Mouse (Mus musculus) layer of hippocampus, postnatal 10 days (tissue): ENCODE measurements around the gene Pithd1. TPM values are rescaled to one million over a fixed set of nuclear protein-coding genes. Genes with fewer than 3 reads are reported as not detected.
"Not testable (repeated sequence)": the region's sequence is repeated elsewhere in the genome, so short reads cannot be mapped to it uniquely, and the experiment has no call there.

ENCODE experiments used
- DNase-seq, 2 experiments: peaks; one replicate each; pipeline ENCODE4 v3.0.0; 2021; ENCODE audit warnings: low spot score in 2 of 2
- total RNA-seq, 2 experiments: library from RNA; stranded (reverse); gene quantifications; 2 replicates each; pipeline ENCODE4 v1.2.3; 2021

Gene Pithd1
- total RNA-seq, 2 experiments from 2014 or later = 76.2 to 81.0 TPM

DNA sequence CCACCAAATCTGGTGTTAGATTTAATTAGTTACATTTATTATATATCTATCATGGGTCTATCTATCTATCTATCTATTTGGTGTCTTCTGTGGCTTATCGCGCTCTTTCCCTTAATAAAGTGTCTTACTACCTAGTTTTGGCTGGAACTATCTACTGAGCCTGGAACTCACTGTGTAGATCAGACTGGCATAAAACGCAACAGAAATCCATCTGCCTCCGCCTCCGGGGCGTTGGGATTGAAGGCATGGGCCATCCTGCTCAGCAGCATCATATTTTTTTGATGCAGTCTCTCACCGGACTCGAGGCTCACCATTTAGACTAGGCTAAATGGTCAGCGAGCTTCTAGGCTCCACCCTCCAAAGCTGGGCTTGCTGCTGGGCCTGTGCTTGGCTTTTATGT, 650 bp upstream of the Pithd1 start:
- no peak for DNase-seq

DNA sequence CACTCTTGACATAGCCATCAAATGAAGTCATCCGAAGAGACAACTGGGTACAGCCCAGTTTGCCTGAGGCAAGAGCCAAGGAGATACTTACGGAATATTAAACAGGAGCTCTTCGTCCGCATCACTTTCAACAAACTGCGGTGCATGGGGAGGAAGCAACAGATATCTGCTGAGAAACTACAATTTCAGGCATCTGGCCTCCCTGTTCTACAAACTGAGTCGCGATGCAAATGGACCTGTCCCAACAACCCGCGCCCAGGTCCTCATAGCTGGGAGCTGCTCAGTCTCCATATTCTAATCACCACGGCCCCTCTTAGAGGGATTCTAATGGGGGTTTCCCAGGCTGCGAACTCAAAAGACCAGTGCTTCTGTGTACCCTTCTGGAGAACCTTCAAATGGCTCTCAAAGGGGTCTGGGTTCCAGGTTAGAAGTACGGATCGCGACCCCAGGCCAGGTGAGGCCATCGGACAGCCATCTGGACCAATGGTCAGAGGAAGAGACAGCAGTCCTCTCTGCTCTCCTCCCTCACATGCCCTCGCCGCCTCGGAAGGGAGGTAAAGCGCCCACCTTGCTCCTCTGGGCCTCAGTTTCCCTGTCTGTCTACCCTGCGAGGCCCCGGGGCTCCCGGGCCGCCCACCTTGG, 642 bp downstream of the Pithd1 start:
- DNase-seq = no peak

DNA sequence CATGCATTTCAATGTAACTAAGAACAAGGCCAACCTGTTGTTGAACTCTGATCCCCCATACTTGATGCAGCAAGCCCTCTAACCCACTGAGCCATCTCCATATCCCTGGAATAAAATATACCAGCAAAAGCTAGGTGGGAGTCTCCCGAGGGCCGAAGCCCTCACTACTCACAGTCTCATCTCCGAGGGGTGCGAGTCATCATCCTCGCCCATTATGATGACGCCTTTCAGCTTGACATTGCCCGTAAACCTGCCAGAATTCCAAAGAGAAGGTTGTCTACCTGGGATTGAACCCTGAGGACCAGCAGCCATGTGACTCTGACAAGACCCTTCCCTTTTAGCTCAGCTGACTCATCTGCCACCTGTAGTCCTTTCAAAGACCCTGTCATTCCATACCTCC, 1.3 kb downstream of the Pithd1 start:
- DNase-seq = no peak

DNA sequence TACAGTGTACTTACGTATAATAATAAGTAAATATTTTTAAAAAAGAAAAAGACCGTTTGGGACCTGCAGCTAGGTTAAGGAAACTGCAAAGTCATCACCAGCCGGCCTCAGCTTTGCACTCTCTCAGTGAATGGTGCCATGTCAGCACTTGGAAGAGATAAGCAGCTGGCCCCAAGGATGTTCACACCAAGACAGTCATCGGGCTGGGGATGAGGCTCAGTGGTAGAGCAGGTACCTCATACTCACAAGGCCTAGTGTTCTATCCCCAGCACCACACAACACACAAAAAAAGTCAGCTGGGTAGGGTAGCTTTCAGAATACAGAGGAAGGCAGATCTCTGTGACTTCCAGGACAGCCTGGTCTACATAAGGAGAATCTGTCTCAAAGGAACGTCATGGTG, 1.9 kb downstream of the Pithd1 start:
- no peak for DNase-seq

DNA sequence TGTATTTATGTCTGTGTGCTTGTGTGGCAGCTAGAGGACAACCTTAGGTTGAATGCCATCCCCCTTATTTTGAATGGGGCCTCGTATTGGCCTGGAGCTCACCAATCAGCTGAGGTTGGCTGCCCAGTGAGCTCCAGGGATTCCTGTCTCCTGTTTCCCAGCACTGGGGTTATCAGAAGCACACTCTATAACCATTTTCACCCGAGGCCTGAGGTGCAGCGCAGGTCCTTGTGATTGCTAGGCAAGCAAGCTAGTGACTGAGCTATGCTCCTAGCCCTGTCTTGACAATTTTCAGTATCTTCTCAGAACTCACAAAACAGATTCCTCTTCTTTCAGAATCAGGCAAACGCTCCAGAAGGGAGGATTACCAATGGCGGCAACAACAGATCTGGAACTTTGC, 2.5 kb downstream of the Pithd1 start:
- no peak for DNase-seq

DNA sequence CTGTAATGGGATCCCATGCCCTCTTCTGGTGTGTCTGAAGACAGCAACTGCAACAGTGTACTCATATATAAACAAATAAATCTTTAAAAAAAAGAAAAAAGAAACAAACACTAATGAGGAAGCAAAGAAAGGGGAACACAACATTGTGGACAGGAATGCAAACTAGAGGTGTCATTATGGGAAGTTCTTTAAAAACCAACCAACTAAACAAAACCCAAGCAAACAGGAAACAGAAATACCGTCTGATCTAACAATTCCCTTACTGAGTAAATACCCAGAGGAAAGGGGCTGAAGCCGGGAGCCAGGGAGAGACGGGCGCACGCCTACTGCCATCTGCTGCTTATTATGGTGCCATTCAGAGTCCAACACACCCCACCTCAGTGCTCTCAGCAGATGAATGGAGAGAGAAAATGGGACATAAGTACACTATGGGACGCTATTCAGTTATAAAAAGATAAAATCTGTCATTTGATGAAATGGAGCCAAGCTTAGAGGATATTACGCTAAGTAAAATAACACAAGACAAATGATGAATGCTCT, 5.5 kb downstream of the Pithd1 start:
- peak; percentile 62 to 69 for DNase-seq

DNA sequence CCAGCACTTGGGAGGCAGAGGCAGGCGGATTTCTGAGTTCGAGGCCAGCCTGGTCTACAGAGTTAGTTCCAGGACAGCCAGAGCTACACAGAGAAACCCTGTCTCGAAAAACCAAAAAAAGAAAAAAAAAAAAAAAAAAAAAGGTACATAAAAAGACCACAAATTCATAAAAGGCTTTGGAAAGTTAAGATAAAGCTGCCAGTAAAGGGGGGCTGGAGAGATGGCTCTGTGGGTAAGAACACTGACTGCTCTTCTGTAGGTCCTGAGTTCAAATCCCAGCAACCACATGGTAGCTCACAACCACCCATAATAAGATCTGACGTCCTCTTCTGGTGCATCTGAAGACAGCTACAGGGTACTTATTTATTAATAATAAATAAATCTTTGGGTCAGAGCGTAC, 6.8 kb downstream of the Pithd1 start:
- DNase-seq = not testable (repeated sequence)

DNA sequence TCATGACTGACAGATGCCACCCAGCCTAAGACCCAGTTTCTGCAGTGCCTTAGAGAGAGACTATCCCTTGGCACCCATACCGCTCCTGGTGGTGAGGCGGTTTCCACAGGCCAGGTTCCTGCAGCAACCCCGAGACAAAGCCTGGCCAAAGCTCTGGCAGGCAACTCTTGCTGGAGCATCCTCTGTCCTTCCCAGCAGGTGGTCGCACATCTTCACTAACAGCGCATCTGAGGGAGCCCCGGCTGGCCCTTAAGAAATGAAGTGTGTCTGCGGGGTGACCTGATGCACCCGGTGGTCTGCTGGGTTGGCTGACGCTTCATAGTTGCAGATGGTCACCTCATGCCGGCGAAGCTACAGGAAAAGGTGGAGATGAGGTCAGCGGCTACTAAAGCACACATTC, 10.9 kb downstream of the Pithd1 start:
- DNase-seq = no peak

DNA sequence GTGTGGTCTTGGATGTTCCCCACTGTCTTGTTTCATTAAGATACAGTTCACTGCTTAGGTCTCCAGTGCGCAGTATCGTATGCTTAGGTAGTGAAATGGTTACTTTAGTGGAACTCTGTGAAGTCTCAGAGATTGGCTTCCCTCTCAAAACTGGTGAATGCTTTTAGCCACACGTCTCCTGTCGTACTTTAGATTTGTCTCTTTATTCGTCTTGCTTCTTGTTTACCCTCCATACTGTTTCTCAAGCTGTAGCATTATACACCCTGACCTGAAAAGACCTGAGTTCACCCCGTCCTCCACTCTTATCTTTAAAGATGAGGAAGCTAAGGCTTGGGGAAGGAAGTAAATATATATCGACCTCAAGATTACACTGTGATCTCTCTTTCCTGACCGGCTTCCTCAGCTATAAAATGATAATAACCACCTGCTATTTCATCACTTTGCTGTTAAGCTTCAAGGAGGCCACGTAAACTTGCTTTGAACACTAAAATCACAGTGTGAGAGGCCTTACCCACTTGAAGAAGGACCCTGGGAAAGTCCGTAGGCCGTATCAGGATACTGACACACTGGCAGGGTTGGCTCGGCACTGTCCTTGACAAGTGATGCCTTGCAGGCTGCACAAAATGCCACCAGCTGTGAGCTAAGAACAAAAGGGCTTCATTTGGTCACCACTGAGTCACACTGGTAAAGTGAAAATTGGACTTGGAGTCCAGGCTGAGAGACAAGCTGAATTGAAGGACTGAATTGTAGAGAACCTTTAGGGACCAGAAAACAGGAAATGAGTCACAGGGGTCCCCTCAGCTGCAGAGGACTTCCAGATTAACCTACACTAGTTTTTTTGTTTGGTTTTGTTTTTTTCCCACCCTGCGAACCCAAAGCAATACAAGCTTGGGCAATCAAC, 13.9 kb downstream of the Pithd1 start:
- no peak for DNase-seq

DNA sequence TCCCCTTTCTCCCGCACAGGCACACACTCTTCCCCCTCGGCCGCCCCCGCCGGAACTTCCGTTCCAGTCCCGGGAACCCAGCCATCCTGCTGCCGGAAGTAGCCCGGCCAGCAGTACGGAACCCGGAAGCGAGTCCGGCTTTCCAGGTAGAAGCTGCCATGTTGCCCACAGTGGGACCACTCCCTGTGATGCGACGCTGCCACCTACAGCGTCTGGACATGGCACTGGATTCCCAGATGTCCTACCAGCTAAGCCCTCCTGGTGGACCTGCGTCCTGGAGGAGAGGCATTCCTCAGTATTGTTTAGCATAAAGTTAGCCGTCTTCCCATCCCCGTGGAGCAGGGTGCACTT, 14.5 kb downstream of the Pithd1 start, which contains the start of gene Lypla2:
Gene Lypla2, minus strand, starts transcription at position 71 of the 351 bp plus-strand sequence.
- DNase-seq = peak; percentile 90 to 92

DNA sequence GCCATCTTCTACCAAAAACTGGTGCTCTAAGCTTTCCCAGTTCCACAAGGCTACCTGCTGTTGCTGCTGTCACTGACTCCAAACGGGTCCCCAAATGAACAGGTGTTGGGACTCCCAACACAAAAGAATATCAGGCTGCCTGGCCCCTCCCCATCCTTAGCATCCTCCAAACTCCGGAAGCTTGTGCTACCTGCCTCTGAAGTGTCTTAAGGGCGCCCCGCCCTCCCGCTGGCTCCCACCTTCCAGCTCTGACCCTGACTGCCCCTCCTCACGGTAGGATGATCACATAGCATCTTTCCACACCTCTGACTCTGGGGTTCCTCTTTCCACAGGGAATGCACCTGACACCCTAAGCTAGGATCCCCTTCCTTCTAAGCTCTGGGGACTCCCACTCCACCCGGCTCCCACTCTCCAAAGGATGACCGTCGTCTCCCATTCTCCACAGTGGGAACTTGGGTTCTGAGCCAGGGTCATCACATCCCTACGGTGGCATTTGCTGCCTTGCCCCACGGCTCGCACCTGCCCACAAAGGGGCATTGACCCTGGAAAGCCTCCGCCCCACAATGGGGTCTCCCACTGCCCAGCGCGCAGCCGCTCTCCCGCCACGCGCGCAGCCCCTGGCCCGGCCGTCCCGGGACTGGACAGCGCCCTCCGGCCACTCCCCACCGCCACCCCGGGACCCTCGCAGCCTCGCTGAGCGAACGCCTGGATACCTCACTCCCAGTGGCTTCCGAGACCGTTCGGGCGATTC, 15.1 kb downstream of the Pithd1 start:
- DNase-seq = no peak

DNA sequence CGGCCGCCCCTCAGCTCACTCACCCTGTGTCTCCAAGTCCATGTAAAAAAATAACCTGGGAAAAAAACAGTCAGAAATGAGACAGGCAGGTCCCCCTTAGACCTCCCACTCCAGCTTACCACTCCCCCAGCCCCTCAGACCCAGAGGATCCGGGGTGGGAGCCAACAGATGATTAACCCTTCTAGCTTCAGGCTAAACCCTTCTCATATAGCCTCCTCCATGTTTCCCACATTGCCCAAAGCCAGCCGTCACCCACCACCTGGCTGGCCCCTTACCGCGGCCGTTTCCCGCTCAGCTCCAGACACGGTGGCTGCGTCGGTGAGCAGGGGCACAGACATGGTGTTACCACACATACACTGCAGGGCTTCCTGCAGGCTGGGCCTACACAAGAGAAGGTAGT, 16.5 kb downstream of the Pithd1 start:
- no peak for DNase-seq

DNA sequence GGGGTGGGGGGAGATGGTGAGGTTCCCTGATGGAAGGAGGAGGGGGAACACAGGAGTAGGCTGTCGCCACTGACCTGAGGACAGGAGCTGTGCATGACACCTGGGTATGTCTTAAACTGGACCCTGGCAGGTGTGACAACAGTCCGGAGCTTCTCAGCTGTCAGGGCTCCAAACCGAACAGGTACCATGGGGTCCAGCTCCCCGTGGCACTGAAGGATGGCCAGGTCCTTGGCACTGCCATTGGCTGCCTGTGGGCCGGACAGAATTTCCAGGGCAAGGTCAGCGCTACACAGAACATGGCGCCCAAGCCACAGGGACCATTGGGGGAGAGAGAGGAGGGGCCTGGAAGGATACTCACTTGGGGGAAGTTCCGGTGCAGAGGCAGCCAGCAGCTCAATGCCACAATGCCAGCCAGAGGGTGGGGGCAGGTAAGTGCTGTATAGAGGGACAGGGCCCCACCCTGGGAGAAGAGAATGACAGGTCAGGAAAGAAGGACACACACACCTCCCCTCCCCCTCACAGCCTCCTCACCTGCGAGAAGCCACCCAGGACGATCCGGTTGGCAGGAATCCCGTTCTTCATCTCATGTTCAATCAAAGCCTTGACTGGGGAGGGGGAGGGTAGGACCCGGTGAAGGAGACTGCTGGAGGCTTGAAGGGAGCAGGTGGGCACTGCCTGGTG, 17.9 kb downstream of the Pithd1 start:
- DNase-seq = no peak

DNA sequence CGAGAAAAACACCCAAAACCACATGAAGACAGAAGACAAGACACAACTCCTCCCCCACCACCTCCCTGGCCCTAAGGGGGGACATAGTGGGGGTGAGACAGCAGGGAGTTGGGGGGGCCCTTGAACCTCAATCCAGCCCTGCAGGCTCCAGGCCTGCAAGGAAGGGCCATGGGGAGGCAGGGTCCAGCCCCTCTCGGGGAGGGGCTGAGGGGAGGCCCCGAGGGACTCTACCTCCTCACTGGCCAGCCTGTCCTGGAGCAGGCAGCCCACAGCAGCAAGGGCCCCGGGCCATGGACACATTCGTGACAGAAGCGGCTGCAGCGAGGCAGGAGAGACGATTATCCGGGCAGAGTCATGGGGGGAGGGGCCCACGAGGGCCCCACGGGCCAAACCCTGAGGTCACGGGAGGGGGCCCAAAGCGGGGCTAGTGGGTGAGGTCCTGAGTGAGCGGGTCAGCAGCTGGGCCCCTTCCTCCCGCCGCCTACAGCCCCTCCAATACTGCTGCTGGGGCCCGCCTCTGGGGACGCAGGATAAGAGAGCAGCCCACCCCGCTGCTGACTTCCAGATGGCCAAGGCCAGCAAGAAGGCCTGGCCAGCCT, 18.7 kb downstream of the Pithd1 start:
- no peak for DNase-seq

DNA sequence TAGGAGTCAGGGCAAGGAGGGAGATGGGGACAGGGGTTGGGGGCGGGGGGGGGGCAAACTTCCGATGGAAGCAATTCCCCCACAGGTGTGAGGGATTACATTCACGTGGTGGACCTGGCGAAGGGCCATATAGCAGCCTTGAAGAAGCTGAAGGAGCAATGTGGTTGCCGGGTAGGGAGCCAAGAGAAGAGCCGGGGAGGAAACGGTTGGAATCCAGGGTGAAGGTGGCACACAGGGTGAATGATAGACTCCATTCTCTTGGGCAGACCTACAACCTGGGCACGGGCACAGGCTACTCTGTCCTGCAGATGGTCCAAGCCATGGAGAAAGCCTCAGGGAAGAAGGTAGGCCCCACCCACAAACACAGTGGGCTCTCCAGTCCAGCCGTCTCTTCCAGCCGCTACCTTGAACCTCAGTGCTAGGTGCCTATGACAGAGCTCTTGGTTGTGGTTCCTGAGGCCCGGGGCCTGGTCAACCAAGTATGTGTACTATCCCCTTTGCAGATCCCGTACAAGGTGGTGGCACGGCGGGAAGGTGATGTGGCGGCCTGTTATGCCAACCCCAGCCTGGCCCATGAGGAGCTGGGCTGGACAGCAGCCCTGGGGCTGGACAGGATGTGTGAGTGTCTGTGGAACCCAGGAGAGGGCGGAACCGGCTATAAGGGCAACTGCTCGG, 19.8 kb downstream of the Pithd1 start:
- DNase-seq = no peak

DNA sequence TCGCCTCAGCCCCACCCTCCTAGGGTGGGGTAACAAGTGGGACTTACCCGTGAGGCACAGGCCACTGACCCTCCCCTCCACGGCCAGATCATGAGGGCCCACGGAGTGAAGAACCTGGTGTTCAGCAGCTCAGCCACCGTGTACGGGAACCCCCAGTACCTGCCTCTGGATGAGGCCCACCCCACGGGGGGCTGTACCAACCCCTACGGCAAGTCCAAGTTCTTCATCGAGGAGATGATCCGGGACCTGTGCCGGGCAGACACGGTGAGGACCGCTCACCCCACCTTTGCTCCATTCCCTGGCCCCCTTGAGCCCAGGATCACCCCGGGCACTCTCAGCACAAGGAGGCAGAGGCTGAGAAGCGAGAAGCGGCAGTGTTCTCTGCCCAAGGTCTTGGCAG, 20.8 kb downstream of the Pithd1 start:
- DNase-seq = no peak

DNA sequence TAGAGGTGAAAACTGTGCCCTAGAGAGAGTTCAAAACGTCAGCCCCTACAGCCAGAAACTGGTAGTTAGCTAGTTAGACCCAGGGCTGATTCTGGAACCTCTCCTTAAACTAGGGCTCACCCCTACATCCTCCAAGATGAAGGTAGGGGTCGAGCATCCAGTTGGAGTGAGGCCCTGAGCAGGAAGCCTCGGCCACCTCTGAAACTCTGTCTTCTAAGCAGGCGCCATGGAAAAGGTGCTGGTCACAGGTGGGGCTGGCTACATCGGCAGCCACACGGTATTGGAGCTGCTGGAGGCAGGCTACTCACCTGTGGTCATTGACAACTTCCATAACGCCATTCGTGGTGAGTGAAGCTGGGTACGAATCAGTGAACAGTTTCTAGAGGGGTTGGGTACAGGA, 22.0 kb downstream of the Pithd1 start:
- DNase-seq = no peak

DNA sequence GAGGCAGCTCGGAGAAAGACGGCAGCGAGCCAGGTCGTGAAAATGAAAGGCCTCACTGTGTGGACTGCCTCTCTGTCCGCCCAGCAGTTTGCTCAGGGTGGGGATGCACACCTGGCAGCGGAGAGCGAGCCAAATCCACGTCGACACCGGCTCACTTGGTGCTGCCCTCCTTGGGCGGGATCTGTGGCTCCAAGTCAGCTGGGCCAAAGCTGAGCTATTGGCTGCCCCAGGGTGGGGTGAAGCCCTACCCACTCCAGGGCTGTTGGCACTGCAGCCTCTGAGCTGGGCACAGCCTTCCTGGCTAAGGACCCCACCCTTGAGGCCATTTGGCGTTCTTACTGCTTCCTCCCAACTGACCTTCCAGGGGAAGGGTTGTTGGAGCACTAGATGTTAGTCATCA, 22.6 kb downstream of the Pithd1 start:
- peak; percentile 59 to 67 for DNase-seq

DNA sequence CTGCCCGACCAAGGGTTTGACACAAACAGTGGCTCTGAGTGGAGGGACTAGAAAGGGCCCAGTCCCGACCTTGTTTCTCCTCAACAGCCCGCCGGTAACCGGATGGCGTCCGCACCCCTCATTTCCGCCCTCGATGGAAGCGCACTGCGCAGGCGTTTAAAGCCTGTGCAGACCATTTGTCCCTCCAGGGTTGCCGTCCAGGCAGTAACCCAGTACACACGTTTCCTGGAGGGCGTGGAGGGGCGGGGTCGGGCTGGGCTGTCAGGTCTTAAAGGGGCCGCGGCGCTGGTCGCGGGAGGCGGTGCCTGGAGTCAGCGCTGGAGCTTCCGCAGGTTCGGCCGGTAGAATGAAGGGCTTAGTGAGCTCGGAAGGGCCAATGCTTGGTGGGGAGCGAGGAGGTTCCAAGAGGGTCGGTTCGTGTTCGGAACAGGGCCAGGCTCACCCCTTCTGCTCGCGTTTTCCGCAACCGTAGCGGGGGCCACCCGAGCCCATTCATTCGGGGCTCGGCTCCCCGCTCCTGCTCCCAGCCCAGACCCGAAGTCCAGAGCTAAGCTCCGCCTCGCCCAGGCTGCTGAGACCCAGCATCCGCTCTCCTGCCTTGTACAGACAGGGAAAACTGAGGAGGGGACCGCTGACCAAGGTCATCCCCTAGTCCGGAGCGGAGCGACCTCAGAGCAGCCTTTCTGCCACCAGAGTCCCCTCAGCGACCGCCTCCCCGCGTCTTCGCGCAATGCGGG, 23.4 kb downstream of the Pithd1 start, which contains the start of gene Gale:
Gene Gale, plus strand, starts transcription at position 271 of the 737 bp plus-strand sequence.
- DNase-seq = peak; percentile 87 to 92
